Mouse (Mus musculus) embryonic facial prominence, embryonic 15.5 days (tissue): ENCODE results near the gene Tnfrsf1a. TPM values are rescaled to one million over a fixed set of nuclear protein-coding genes. Genes with fewer than 3 reads are reported as not detected.

ENCODE experiments used
- ATAC-seq: fragments of 200-750 bp; cut with Nextera tagmentation; 2 replicates; pipeline ENCODE4 v1.8.0; 2017; ENCODE audit warnings: low read depth, moderate TSS enrichment; ENCODE audit not compliant: insufficient number of reproducible peaks, low FRiP score, low TSS enrichment
- H3K27ac ChIP-seq: fragments of 300-500 bp; sonication (generic); replicated peaks from 2 replicates; pipeline ENCODE4 v1.5.1; 2015; ENCODE audit warnings: mild to moderate bottlenecking, inconsistent platforms
- H3K27me3 ChIP-seq: fragments of 300-500 bp; sonication (generic); 2 replicates; pipeline ENCODE4 v1.6.1; 2015; ENCODE audit warnings: inconsistent platforms
- H3K36me3 ChIP-seq: fragments of 300-500 bp; sonication (generic); 2 replicates; pipeline ENCODE4 v1.6.1; 2015; ENCODE audit warnings: mild to moderate bottlenecking, inconsistent platforms
- H3K4me1 ChIP-seq: fragments of 300-500 bp; sonication (generic); 2 replicates; pipeline ENCODE4 v1.6.1; 2015; ENCODE audit warnings: inconsistent platforms
- H3K4me2 ChIP-seq: fragments of 300-500 bp; sonication (generic); replicated peaks from 2 replicates; pipeline ENCODE4 v1.6.1; 2015; ENCODE audit warnings: mild to moderate bottlenecking, inconsistent platforms
- H3K4me3 ChIP-seq: fragments of 300-500 bp; sonication (generic); replicated peaks from 2 replicates; pipeline ENCODE4 v1.5.1; 2015; ENCODE audit warnings: mild to moderate bottlenecking, inconsistent platforms
- H3K9ac ChIP-seq: fragments of 300-500 bp; sonication (generic); 2 replicates; pipeline ENCODE4 v1.6.1; 2015; ENCODE audit warnings: inconsistent platforms
- H3K9me3 ChIP-seq: fragments of 300-500 bp; sonication (generic); replicated peaks from 2 replicates; pipeline ENCODE4 v1.6.1; 2016; ENCODE audit warnings: inconsistent platforms
- WGBS: fragments of 180-500 bp; shearing (Covaris S2); methylation state at CpG from one replicate; pipeline ENCODE4 v1.1.7; 2015; 5-methylcytosine and 5-hydroxymethylcytosine counted together
- polyA plus RNA-seq: library from polyadenylated mRNA; unstranded; fragments of >200 nt; fragmentation: Nextera tagmentation; extraction: Ambion mirVana; gene quantifications from 2 replicates; pipeline ENCODE4 v1.2.1, GENCODE M21; 2015

Tnfrsf1a gene
- polyA plus RNA-seq, 1 experiment from 2014 or later = 88.7 TPM

- H3K27ac ChIP-seq = peak overlapping the region; percentile 75; the same call in 1 of the 2 replicates
- WGBS = 64% methylated on average over 22 of the region's 22 CpGs
- H3K9me3 ChIP-seq = no peaks in the 10 kb centered on the region
- H3K4me3 ChIP-seq = peak overlapping the region; percentile 58
- ATAC-seq = no peak
- H3K4me2 ChIP-seq = peak overlapping the region; percentile 77
- H3K9ac ChIP-seq = peak overlapping the region; percentile 71; the same call in 1 of the 2 replicates
- H3K27me3 ChIP-seq = no peaks in the 10 kb centered on the region
- peaks cover 10% of the 10 kb centered on the region for H3K36me3 ChIP-seq
- peaks cover 45% of the 10 kb centered on the region for H3K4me1 ChIP-seq
These were observed 36.4 kb upstream of the Tnfrsf1a start for GRCm38 (mm10) chr6:125312581-125313355.

DNA sequence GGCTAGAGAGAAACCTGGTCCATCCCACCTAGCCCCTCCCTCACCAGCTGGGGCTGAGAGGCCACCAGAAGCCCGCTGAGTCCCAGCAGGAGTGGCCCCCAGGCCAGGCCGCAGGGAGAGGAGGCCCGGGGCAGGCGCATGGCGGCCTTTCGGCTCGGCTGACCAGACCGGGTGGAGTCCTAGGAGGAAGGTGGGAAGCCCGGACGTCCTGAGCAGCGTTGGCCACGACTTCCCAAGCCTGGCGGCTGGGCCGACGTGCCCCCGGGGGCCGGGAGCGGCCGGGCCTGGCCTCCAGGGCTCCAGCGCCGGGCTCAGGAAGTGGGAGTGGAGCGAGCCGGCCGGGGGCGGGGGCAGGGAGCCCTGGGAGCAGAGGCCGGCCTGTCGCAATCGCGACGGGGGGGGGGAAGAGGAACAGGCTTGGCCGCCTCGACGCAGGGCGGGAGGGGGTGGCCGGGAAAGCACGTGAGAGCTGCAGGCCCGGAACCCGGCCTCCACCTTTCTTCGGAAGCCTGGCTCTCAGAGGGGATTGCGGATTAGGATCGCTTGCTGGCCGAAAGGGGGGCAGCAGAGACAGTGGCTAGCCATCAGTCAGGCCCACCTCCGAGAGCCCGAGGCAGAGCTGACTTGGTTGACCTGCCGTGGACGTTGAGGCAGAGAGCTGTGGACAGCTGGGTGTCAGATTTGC lies 35.5 kb upstream of the Tnfrsf1a start, which contains the start of gene Ltbr:
TSS of gene Ltbr (minus strand) at position 340 of the 685 bp plus-strand sequence.
- H3K27me3 ChIP-seq = no peaks in the 10 kb centered on the region
- H3K9ac ChIP-seq = peak within 1 kb of the TSS; percentile 71
- H3K4me1 ChIP-seq = peaks cover 44% of the 10 kb centered on the region
- 4% methylated on average over 44 of the region's 46 CpGs for WGBS
- peak within 1 kb of the TSS; percentile 75 for H3K27ac ChIP-seq
- no peaks in the 10 kb centered on the region for H3K9me3 ChIP-seq
- H3K36me3 ChIP-seq = peaks cover 7% of the 10 kb centered on the region
- peak within 1 kb of the TSS; percentile 77 for H3K4me2 ChIP-seq
- peak; percentile 86 for ATAC-seq
- H3K4me3 ChIP-seq = peak within 1 kb of the TSS; percentile 58

- peaks cover 38% of the 10 kb centered on the region for H3K4me1 ChIP-seq
- H3K4me3 ChIP-seq = peak overlapping the region; percentile 58
- no peaks in the 10 kb centered on the region for H3K27me3 ChIP-seq
- peak overlapping the region; percentile 75 for H3K27ac ChIP-seq
- ATAC-seq = 0 out of 2 replicates have a peak, but pooled peaks have one; percentile 12
- peak overlapping the region; percentile 71 for H3K9ac ChIP-seq
- no peaks in the 10 kb centered on the region for H3K9me3 ChIP-seq
- 54% methylated on average over 7 of the region's 7 CpGs for WGBS
- peaks cover 7% of the 10 kb centered on the region for H3K36me3 ChIP-seq
- H3K4me2 ChIP-seq = peak overlapping the region; percentile 77
These were observed 35.0 kb upstream of the Tnfrsf1a start for GRCm38 (mm10) chr6:125314231-125314563.

- ATAC-seq = no peak
- H3K4me2 ChIP-seq = no peak overlapping the region
- no peak overlapping the region for H3K4me3 ChIP-seq
- 70% methylated on average over 6 of the region's 6 CpGs for WGBS
- H3K9me3 ChIP-seq = no peaks in the 10 kb centered on the region
- H3K4me1 ChIP-seq = peaks cover 35% of the 10 kb centered on the region
- H3K27me3 ChIP-seq = peaks cover under 1% of the 10 kb centered on the region; the same call in 1 of the 2 replicates
- H3K9ac ChIP-seq = no peak overlapping the region
- no peak overlapping the region for H3K27ac ChIP-seq
- peaks cover 7% of the 10 kb centered on the region for H3K36me3 ChIP-seq
These were observed 34.4 kb upstream of the Tnfrsf1a start for GRCm38 (mm10) chr6:125314746-125315145.

- Histone ChIP-seq H3K27me3 (peaks cover 23% of the 10 kb centered on the region), H3K4me2 (no peak overlapping the region), H3K9me3 (no peaks in the 10 kb centered on the region), H3K4me3 (no peak overlapping the region), H3K27ac (no peak overlapping the region), H3K4me1 (peaks cover 30% of the 10 kb centered on the region), H3K36me3 (peaks cover under 1% of the 10 kb centered on the region; the same call in 1 of the 2 replicates), H3K9ac (no peak overlapping the region)
- ATAC-seq = no peak
- WGBS = 52% methylated on average over 7 of the region's 7 CpGs
These were observed 32.1 kb upstream of the Tnfrsf1a start for GRCm38 (mm10) chr6:125317077-125317476.

GRCm38 (mm10) chr6:125318981-125319918 lies 29.9 kb upstream of the Tnfrsf1a start:
- Histone ChIP-seq H3K27ac (no peak overlapping the region), H3K9ac (no peak overlapping the region), H3K27me3 (peaks cover 37% of the 10 kb centered on the region), H3K4me2 (no peak overlapping the region), H3K9me3 (no peaks in the 10 kb centered on the region), H3K36me3 (no peaks in the 10 kb centered on the region), H3K4me3 (no peak overlapping the region), H3K4me1 (peaks cover 13% of the 10 kb centered on the region)
- no peak for ATAC-seq
- WGBS = 54% methylated on average over 15 of the region's 15 CpGs

GRCm38 (mm10) chr6:125319919-125320296 lies 29.3 kb upstream of the Tnfrsf1a start:
- Histone ChIP-seq H3K9me3 (no peaks in the 10 kb centered on the region), H3K4me3 (no peak overlapping the region), H3K27ac (no peak overlapping the region), H3K9ac (no peak overlapping the region), H3K4me1 (peaks cover 7% of the 10 kb centered on the region; the same call in 1 of the 2 replicates), H3K36me3 (no peaks in the 10 kb centered on the region), H3K4me2 (no peak overlapping the region), H3K27me3 (peaks cover 37% of the 10 kb centered on the region)
- ATAC-seq = no peak

GRCm38 (mm10) chr6:125320323-125320722 lies 28.8 kb upstream of the Tnfrsf1a start, which contains the start of gene Scnn1a:
Gene Scnn1a (plus strand): TSS chr6:125320659.
- no peak for ATAC-seq
- no peaks in the 10 kb centered on the region for H3K9me3 ChIP-seq
- H3K36me3 ChIP-seq = no peaks in the 10 kb centered on the region
- WGBS = 67% methylated on average over 1 of the region's 1 CpGs
- peak within 1 kb of the TSS; percentile 24 for H3K4me2 ChIP-seq
- H3K4me3 ChIP-seq = peak within 1 kb of the TSS; percentile 13
- H3K27me3 ChIP-seq = peaks cover 37% of the 10 kb centered on the region
- H3K9ac ChIP-seq = no peak within 1 kb of the TSS
- H3K4me1 ChIP-seq = peaks cover 7% of the 10 kb centered on the region; the same call in 1 of the 2 replicates
- H3K27ac ChIP-seq = no peak within 1 kb of the TSS

GRCm38 (mm10) chr6:125321114-125321855 lies 27.9 kb upstream of the Tnfrsf1a start:
- 11% methylated on average over 26 of the region's 26 CpGs for WGBS
- Histone ChIP-seq H3K4me2 (peak overlapping the region; percentile 24), H3K36me3 (no peaks in the 10 kb centered on the region), H3K4me3 (peak overlapping the region; percentile 13), H3K27ac (no peak overlapping the region), H3K27me3 (peaks cover 37% of the 10 kb centered on the region), H3K9ac (no peak overlapping the region), H3K9me3 (no peaks in the 10 kb centered on the region), H3K4me1 (peaks cover 7% of the 10 kb centered on the region; the same call in 1 of the 2 replicates)
- 0 out of 2 replicates have a peak, but pooled peaks have one; percentile 41 for ATAC-seq

DNA sequence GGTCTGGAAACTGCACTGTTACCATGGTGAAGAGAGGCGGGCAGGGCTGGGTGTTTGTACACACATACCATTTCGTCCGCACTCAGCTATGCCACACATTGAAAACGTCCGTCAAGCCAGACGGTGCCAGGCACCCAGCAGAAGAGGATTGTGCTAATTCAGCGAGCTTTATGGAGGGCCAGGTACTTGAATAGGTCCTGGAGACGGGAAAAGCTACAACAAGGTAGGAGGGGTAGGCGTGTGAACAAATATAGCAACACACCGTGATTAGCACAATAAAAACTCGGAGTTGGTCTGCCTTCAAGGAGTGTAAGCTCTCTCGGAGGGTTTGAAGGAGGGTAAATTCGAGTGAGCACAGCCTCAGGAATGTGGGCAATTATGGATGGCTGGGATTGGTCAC lies 26.4 kb upstream of the Tnfrsf1a start:
- H3K4me3 ChIP-seq = no peak overlapping the region
- H3K4me2 ChIP-seq = no peak overlapping the region
- peaks cover 37% of the 10 kb centered on the region for H3K27me3 ChIP-seq
- H3K4me1 ChIP-seq = peaks cover 7% of the 10 kb centered on the region; the same call in 1 of the 2 replicates
- ATAC-seq = no peak
- H3K9ac ChIP-seq = no peak overlapping the region
- no peak overlapping the region for H3K27ac ChIP-seq
- H3K36me3 ChIP-seq = no peaks in the 10 kb centered on the region
- WGBS = 42% methylated on average over 13 of the region's 13 CpGs
- no peaks in the 10 kb centered on the region for H3K9me3 ChIP-seq
